Mouse (Mus musculus): ENCODE data around the gene Prdm2.

- TF ChIP-seq CTCF (IDR thresholded peaks at IDR 0.05; ENCODE audit: low read depth, low read length) (no peak), POLR2A (IDR thresholded peaks at IDR 0.05; ENCODE audit: borderline replicate concordance, low read depth, low read length) (no peak)
Observed at GRCm38 (mm10) chr4:143120008-143120407, 92.8 kb downstream of the Prdm2 start.
